Mouse (Mus musculus) hindbrain, embryonic 12.5 days (tissue): ENCODE measurements around the gene Baz1b. TPM values are rescaled to one million over a fixed set of nuclear protein-coding genes. Genes with fewer than 3 reads are reported as not detected.
A peak's percentile ranks its signal among the peaks of the same experiment; 100 is the strongest.

Experiments used
- ATAC-seq: fragments of 200-750 bp; cut with Nextera tagmentation; 2 replicates; pipeline ENCODE4 v1.8.0; 2017; ENCODE audit warnings: moderate TSS enrichment; ENCODE audit not compliant: low FRiP score
- H3K27ac ChIP-seq: fragments of 300-500 bp; sonication (generic); 2 replicates; pipeline ENCODE4 v1.5.1; 2016; ENCODE audit warnings: mild to moderate bottlenecking
- H3K27me3 ChIP-seq: fragments of 300-500 bp; sonication (generic); 2 replicates; pipeline ENCODE4 v1.6.1; 2016; ENCODE audit warnings: mild to moderate bottlenecking
- H3K36me3 ChIP-seq: fragments of 300-500 bp; sonication (generic); 2 replicates; pipeline ENCODE4 v1.6.1; 2016; ENCODE audit warnings: mild to moderate bottlenecking
- H3K4me1 ChIP-seq: fragments of 300-500 bp; sonication (generic); 2 replicates; pipeline ENCODE4 v1.6.1; 2016
- H3K4me2 ChIP-seq: fragments of 300-500 bp; sonication (generic); replicated peaks from 2 replicates; pipeline ENCODE4 v1.6.1; 2016; ENCODE audit warnings: mild to moderate bottlenecking
- H3K4me3 ChIP-seq: fragments of 300-500 bp; sonication (generic); 2 replicates; pipeline ENCODE4 v1.5.1; 2016; ENCODE audit warnings: mild to moderate bottlenecking
- H3K9ac ChIP-seq: fragments of 300-500 bp; sonication (generic); 2 replicates; pipeline ENCODE4 v1.6.1; 2016; ENCODE audit warnings: mild to moderate bottlenecking, moderate library complexity
- H3K9me3 ChIP-seq: fragments of 300-500 bp; sonication (generic); replicated peaks from 2 replicates; pipeline ENCODE4 v1.6.1; 2016; ENCODE audit warnings: mild to moderate bottlenecking
- WGBS: fragments of 180-500 bp; shearing (Covaris S2); methylation state at CpG from one replicate; pipeline ENCODE4 v1.1.7; 2016; 5-methylcytosine and 5-hydroxymethylcytosine counted together
- polyA plus RNA-seq: library from polyadenylated mRNA; unstranded; fragments of >200 nt; fragmentation: Nextera tagmentation; extraction: Ambion mirVana; gene quantifications from 2 replicates; pipeline ENCODE4 v1.2.1, GENCODE M21; 2016

The Baz1b gene
- 63.6 and 63.7 TPM in 2 replicates for polyA plus RNA-seq

GRCm38 (mm10) chr5:135186621-135187348 is at the start of gene Baz1b:
Gene Baz1b, plus strand, starts transcription at chr5:135187264.
- H3K4me2 ChIP-seq = peak within 1 kb of the TSS; percentile 74
- peaks cover 22% of the 10 kb centered on the region for H3K36me3 ChIP-seq
- H3K4me1 ChIP-seq = peaks cover 20% of the 10 kb centered on the region
- H3K9me3 ChIP-seq = no peaks in the 10 kb centered on the region
- peak; percentile 98 for ATAC-seq
- H3K27ac ChIP-seq = peak within 1 kb of the TSS; percentile 98
- no peaks in the 10 kb centered on the region for H3K27me3 ChIP-seq
- H3K4me3 ChIP-seq = peak within 1 kb of the TSS; percentile 98
- WGBS = under 1% methylated on average over 57 of the region's 57 CpGs
- peak within 1 kb of the TSS; percentile 97 for H3K9ac ChIP-seq

- no peaks in the 10 kb centered on the region for H3K9me3 ChIP-seq
- H3K4me1 ChIP-seq = no peaks in the 10 kb centered on the region
- whole genome bisulfite sequencing = 79% methylated on average over 2 of the region's 2 CpGs
- H3K27ac ChIP-seq = no peak overlapping the region
- peaks cover 8% of the 10 kb centered on the region for H3K27me3 ChIP-seq
- H3K9ac ChIP-seq = no peak overlapping the region
- no peak overlapping the region for H3K4me2 ChIP-seq
- no peak for ATAC-seq
- no peak overlapping the region for H3K4me3 ChIP-seq
- no peaks in the 10 kb centered on the region for H3K36me3 ChIP-seq
Measured at GRCm38 (mm10) chr5:135139881-135140280, 47.2 kb upstream of the Baz1b start.

GRCm38 (mm10) chr5:135144469-135144868 is 42.6 kb upstream of the Baz1b start:
- H3K4me1 ChIP-seq = peaks cover 11% of the 10 kb centered on the region
- WGBS = 69% methylated on average over 4 of the region's 4 CpGs
- H3K9ac ChIP-seq = no peak overlapping the region
- no peak overlapping the region for H3K4me3 ChIP-seq
- H3K4me2 ChIP-seq = no peak overlapping the region
- no peak for ATAC-seq
- no peaks in the 10 kb centered on the region for H3K36me3 ChIP-seq
- no peak overlapping the region for H3K27ac ChIP-seq
- H3K9me3 ChIP-seq = no peaks in the 10 kb centered on the region
- H3K27me3 ChIP-seq = peaks cover 5% of the 10 kb centered on the region; the same call in 1 of the 2 replicates

GRCm38 (mm10) chr5:135145532-135145931 is 41.5 kb upstream of the Baz1b start:
- Histone ChIP-seq H3K4me3 (no peak overlapping the region), H3K27me3 (peaks cover 5% of the 10 kb centered on the region; the same call in 1 of the 2 replicates), H3K9me3 (no peaks in the 10 kb centered on the region), H3K9ac (no peak overlapping the region), H3K36me3 (no peaks in the 10 kb centered on the region), H3K4me2 (no peak overlapping the region), H3K27ac (no peak overlapping the region), H3K4me1 (peaks cover 17% of the 10 kb centered on the region)
- WGBS = 84% methylated on average over 3 of the region's 3 CpGs
- ATAC-seq = no peak

- Histone ChIP-seq H3K9ac (no peak overlapping the region), H3K4me3 (no peak overlapping the region), H3K4me2 (no peak overlapping the region), H3K27ac (no peak overlapping the region), H3K4me1 (peaks cover 17% of the 10 kb centered on the region), H3K9me3 (no peaks in the 10 kb centered on the region), H3K27me3 (peaks cover 4% of the 10 kb centered on the region; the same call in 1 of the 2 replicates), H3K36me3 (no peaks in the 10 kb centered on the region)
- ATAC-seq = no peak
Measured at GRCm38 (mm10) chr5:135145955-135146354, 41.1 kb upstream of the Baz1b start.

- under 1% methylated on average over 13 of the region's 13 CpGs for WGBS
- peak overlapping the region; percentile 83 for H3K27ac ChIP-seq
- no peak for ATAC-seq
Measured at GRCm38 (mm10) chr5:135148715-135149052, 38.4 kb upstream of the Baz1b start.

GRCm38 (mm10) chr5:135149053-135149819 is 37.8 kb upstream of the Baz1b start, which contains the start of gene Tbl2:
Gene Tbl2, plus strand, starts transcription at chr5:135149657.
- under 1% methylated on average over 63 of the region's 63 CpGs for WGBS
- no peaks in the 10 kb centered on the region for H3K27me3 ChIP-seq
- H3K9ac ChIP-seq = peak within 1 kb of the TSS; percentile 80
- ATAC-seq = peak; percentile 98
- H3K9me3 ChIP-seq = no peaks in the 10 kb centered on the region
- peak within 1 kb of the TSS; percentile 83 for H3K27ac ChIP-seq
- peaks cover 17% of the 10 kb centered on the region for H3K4me1 ChIP-seq
- H3K36me3 ChIP-seq = peaks cover 15% of the 10 kb centered on the region
- peak within 1 kb of the TSS; percentile 79 for H3K4me3 ChIP-seq
- peak within 1 kb of the TSS; percentile 68 for H3K4me2 ChIP-seq

More at GRCm38 (mm10) chr5:135148715-135149052, 38.4 kb upstream of the Baz1b start:
- H3K9ac ChIP-seq = peak overlapping the region; percentile 80
- peaks cover 17% of the 10 kb centered on the region for H3K4me1 ChIP-seq
- H3K4me2 ChIP-seq = peak overlapping the region; percentile 68
- no peaks in the 10 kb centered on the region for H3K27me3 ChIP-seq
- H3K4me3 ChIP-seq = peak overlapping the region; percentile 79
- H3K9me3 ChIP-seq = no peaks in the 10 kb centered on the region
- H3K36me3 ChIP-seq = 0 out of 2 replicates have a peak, but pooled peaks cover 10% of the 10 kb centered on the region

- ATAC-seq = no peak
- under 1% methylated on average over 23 of the region's 23 CpGs for WGBS
- H3K4me1 ChIP-seq = peaks cover 17% of the 10 kb centered on the region
- H3K27ac ChIP-seq = peak overlapping the region; percentile 83
- H3K27me3 ChIP-seq = no peaks in the 10 kb centered on the region
- H3K9me3 ChIP-seq = no peaks in the 10 kb centered on the region
- H3K4me2 ChIP-seq = peak overlapping the region; percentile 68
- H3K4me3 ChIP-seq = peak overlapping the region; percentile 79
- H3K36me3 ChIP-seq = peaks cover 19% of the 10 kb centered on the region
- peak overlapping the region; percentile 80 for H3K9ac ChIP-seq
Measured at GRCm38 (mm10) chr5:135149820-135150178, 37.3 kb upstream of the Baz1b start.

- no peaks in the 10 kb centered on the region for H3K4me1 ChIP-seq
- H3K27me3 ChIP-seq = no peaks in the 10 kb centered on the region
- WGBS = over 99% methylated on average over 4 of the region's 4 CpGs
- no peak overlapping the region for H3K4me2 ChIP-seq
- no peak overlapping the region for H3K4me3 ChIP-seq
- peaks cover 84% of the 10 kb centered on the region for H3K36me3 ChIP-seq
- no peak overlapping the region for H3K9ac ChIP-seq
- no peak overlapping the region for H3K27ac ChIP-seq
- ATAC-seq = no peak
- H3K9me3 ChIP-seq = no peaks in the 10 kb centered on the region
Measured at GRCm38 (mm10) chr5:135156496-135156895, 30.6 kb upstream of the Baz1b start.

- H3K9ac ChIP-seq = no peak overlapping the region
- H3K27me3 ChIP-seq = no peaks in the 10 kb centered on the region
- H3K36me3 ChIP-seq = peaks cover 63% of the 10 kb centered on the region
- no peaks in the 10 kb centered on the region for H3K9me3 ChIP-seq
- no peak overlapping the region for H3K4me2 ChIP-seq
- no peaks in the 10 kb centered on the region for H3K4me1 ChIP-seq
- ATAC-seq = no peak
- H3K27ac ChIP-seq = no peak overlapping the region
- H3K4me3 ChIP-seq = no peak overlapping the region
- 95% methylated on average over 4 of the region's 4 CpGs for WGBS
Measured at GRCm38 (mm10) chr5:135161221-135161620, 25.8 kb upstream of the Baz1b start.

- Histone ChIP-seq H3K27ac (no peak overlapping the region), H3K9me3 (no peaks in the 10 kb centered on the region), H3K27me3 (no peaks in the 10 kb centered on the region), H3K4me3 (no peak overlapping the region), H3K36me3 (peaks cover 59% of the 10 kb centered on the region), H3K4me2 (no peak overlapping the region), H3K4me1 (no peaks in the 10 kb centered on the region), H3K9ac (no peak overlapping the region)
- 88% methylated on average over 7 of the region's 7 CpGs for WGBS
- ATAC-seq = no peak
Measured at GRCm38 (mm10) chr5:135161650-135162049, 25.4 kb upstream of the Baz1b start.

- Histone ChIP-seq H3K27me3 (no peaks in the 10 kb centered on the region), H3K9ac (no peak overlapping the region), H3K36me3 (peaks cover 52% of the 10 kb centered on the region), H3K4me3 (no peak overlapping the region), H3K4me1 (no peaks in the 10 kb centered on the region), H3K27ac (no peak overlapping the region), H3K9me3 (no peaks in the 10 kb centered on the region), H3K4me2 (no peak overlapping the region)
- no peak for ATAC-seq
- WGBS = 93% methylated on average over 8 of the region's 8 CpGs
Measured at GRCm38 (mm10) chr5:135162361-135162760, 24.7 kb upstream of the Baz1b start.
